Mouse (Mus musculus) G1E (cell line): ENCODE data around the gene Sbno2. TPM values are rescaled to one million over a fixed set of nuclear protein-coding genes. Genes with fewer than 3 reads are reported as not detected.

ENCODE experiments used
- ATAC-seq: 2 replicates; pipeline ENCODE4 v1.8.0; 2016; ENCODE audit warnings: mild to moderate bottlenecking; ENCODE audit not compliant: insufficient number of reproducible peaks, poor library complexity, low FRiP score, severe bottlenecking; ENCODE audit errors: extremely low read depth
- DNase-seq: peaks from one replicate; pipeline ENCODE4 v3.0.0; 2012; ENCODE audit warnings: low spot score
- H3K27me3 ChIP-seq: 2 replicates; pipeline ENCODE4 v1.6.1; 2012; ENCODE audit warnings: mild to moderate bottlenecking, low read length, inconsistent platforms; ENCODE audit not compliant: insufficient read depth
- H3K36me3 ChIP-seq: replicated peaks from 2 replicates; pipeline ENCODE3; 2012; ENCODE audit warnings: mild to moderate bottlenecking, inconsistent platforms
- H3K4me1 ChIP-seq: 2 replicates; pipeline ENCODE4 v1.6.1; 2012; ENCODE audit warnings: low read depth, low read length, inconsistent platforms, mixed read lengths; ENCODE audit not compliant: insufficient read depth
- H3K4me3 ChIP-seq: 2 replicates; pipeline ENCODE4 v1.5.1; 2012; ENCODE audit warnings: low read depth, mild to moderate bottlenecking, inconsistent platforms, low read length, moderate library complexity, mixed read lengths
- H3K9me3 ChIP-seq: replicated peaks from 2 replicates; pipeline ENCODE4 v1.6.1; 2012; ENCODE audit warnings: inconsistent platforms
- CTCF ChIP-seq: IDR thresholded peaks from 2 replicates; pipeline ENCODE4 v1.5.1; 2012; ENCODE audit warnings: low read depth, low read length, inconsistent platforms, mixed read lengths
- GATA1 ChIP-seq: IDR thresholded peaks from 2 replicates; pipeline ENCODE4 v1.6.1; 2012; ENCODE audit warnings: borderline replicate concordance, low read length, inconsistent platforms, mixed read lengths
- GATA2 ChIP-seq: IDR thresholded peaks from 2 replicates; pipeline ENCODE4 v1.6.1; 2012; ENCODE audit warnings: low read depth, low read length, inconsistent platforms, borderline replicate concordance
- POLR2AphosphoS5 ChIP-seq: IDR thresholded peaks from 2 replicates; pipeline ENCODE4 v1.6.1; 2012; ENCODE audit warnings: low read depth, low read length, inconsistent platforms; ENCODE audit not compliant: insufficient replicate concordance
- TAL1 ChIP-seq: conservative IDR thresholded peaks from 2 replicates; pipeline ENCODE4 v1.6.1; 2012; ENCODE audit warnings: low read depth, low read length, inconsistent platforms, mixed read lengths
- polyA plus RNA-seq: library from polyadenylated mRNA; stranded (reverse); fragments of >175 nt; gene quantifications from 2 replicates; pipeline ENCODE4 v1.2.3, GENCODE M21; 2012
- total RNA-seq, 2 experiments: library from RNA; stranded (forward) in 1 of 2; stranded (reverse) in 1 of 2; fragments of 200-1000 nt in 1 of 2; fragments of >200 nt in 1 of 2; fragmentation: Nextera tagmentation in 1 of 2; gene quantifications; 2 replicates each; pipeline ENCODE4 v1.2.3; 2014 to 2017

Gene Sbno2
- total and polyA plus RNA-seq, 3 experiments, result 18.1 to 37.4 (median 34.2) TPM

DNA sequence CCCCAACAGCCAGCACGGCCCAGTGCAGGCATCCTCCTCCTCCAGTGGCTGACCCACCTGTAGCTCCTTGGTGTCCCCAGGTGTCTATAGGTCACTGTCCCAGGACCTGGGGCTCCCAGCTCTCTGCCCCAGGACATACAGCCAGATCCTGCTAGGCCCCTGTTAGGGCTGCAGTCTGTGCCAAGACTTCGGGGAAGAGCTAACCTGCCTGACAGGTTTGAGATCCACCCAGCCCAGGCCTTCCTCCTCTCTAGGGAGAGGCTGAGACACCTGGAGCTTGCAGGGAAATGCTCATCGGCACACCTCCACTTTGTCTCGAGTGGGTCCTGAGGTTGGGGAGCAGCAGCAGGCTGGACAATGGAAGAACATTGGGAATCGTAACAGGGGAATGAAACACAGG lies 555 bp upstream of the Sbno2 start:
- TF ChIP-seq TAL1, result no peak
- no peak for TF ChIP-seq GATA1
- no peak for TF ChIP-seq GATA2
- no peak for TF ChIP-seq CTCF
- no peak for TF ChIP-seq POLR2AphosphoS5
- H3K27me3 ChIP-seq, result no peaks in the 10 kb centered on the region
- no peak overlapping the region for H3K4me3 ChIP-seq
- H3K9me3 ChIP-seq, result no peaks in the 10 kb centered on the region
- peaks cover 58% of the 10 kb centered on the region for H3K4me1 ChIP-seq
- peaks cover 1% of the 10 kb centered on the region for H3K36me3 ChIP-seq
- no peak for ATAC-seq
- no peak for DNase-seq

GRCm38 (mm10) chr10:80104181-80104580 lies 1.2 kb downstream of the Sbno2 start:
- H3K36me3 ChIP-seq, result peaks cover 18% of the 10 kb centered on the region

GRCm38 (mm10) chr10:80103032-80103431 lies 2.3 kb downstream of the Sbno2 start:
- Histone ChIP-seq H3K27me3 (no peaks in the 10 kb centered on the region), H3K4me1 (peaks cover 76% of the 10 kb centered on the region), H3K9me3 (no peaks in the 10 kb centered on the region), H3K4me3 (no peak overlapping the region), H3K36me3 (peaks cover 30% of the 10 kb centered on the region)
- ATAC-seq (no peak), DNase-seq (no peak)
- no peak for TF ChIP-seq TAL1
- no peak for TF ChIP-seq CTCF
- TF ChIP-seq GATA1, result no peak
- TF ChIP-seq GATA2, result no peak
- TF ChIP-seq POLR2AphosphoS5, result no peak

More at GRCm38 (mm10) chr10:80104181-80104580, 1.2 kb downstream of the Sbno2 start:
- no peak for DNase-seq
- no peak for TF ChIP-seq CTCF
- no peak for TF ChIP-seq TAL1
- TF ChIP-seq GATA2, result no peak
- no peak for TF ChIP-seq GATA1
- TF ChIP-seq POLR2AphosphoS5, result no peak
- H3K27me3 ChIP-seq, result no peaks in the 10 kb centered on the region
- no peaks in the 10 kb centered on the region for H3K9me3 ChIP-seq
- H3K4me3 ChIP-seq, result no peak overlapping the region
- ATAC-seq, result no peak
- peaks cover 65% of the 10 kb centered on the region for H3K4me1 ChIP-seq

GRCm38 (mm10) chr10:80102216-80102915 lies 3.0 kb downstream of the Sbno2 start:
- no peaks in the 10 kb centered on the region for H3K27me3 ChIP-seq
- TF ChIP-seq POLR2AphosphoS5 (no peak), GATA2 (no peak), TAL1 (no peak), GATA1 (no peak), CTCF (no peak)
- H3K4me1 ChIP-seq, result peaks cover 79% of the 10 kb centered on the region
- DNase-seq, result peak; percentile 70
- no peaks in the 10 kb centered on the region for H3K9me3 ChIP-seq
- peaks cover 34% of the 10 kb centered on the region for H3K36me3 ChIP-seq
- ATAC-seq, result peak; percentile 67; the same call in 1 of the 2 replicates
- H3K4me3 ChIP-seq, result peak overlapping the region; percentile 94

GRCm38 (mm10) chr10:80100982-80101381 lies 4.4 kb downstream of the Sbno2 start:
- TF ChIP-seq GATA1, result no peak
- no peak for TF ChIP-seq POLR2AphosphoS5
- no peak for TF ChIP-seq TAL1
- TF ChIP-seq GATA2, result no peak
- TF ChIP-seq CTCF, result no peak

GRCm38 (mm10) chr10:80098630-80099029 lies 6.7 kb downstream of the Sbno2 start:
- DNase-seq, result no peak
- no peak for TF ChIP-seq GATA2
- TF ChIP-seq POLR2AphosphoS5, result no peak
- no peak for TF ChIP-seq TAL1
- no peak for TF ChIP-seq CTCF
- no peak for TF ChIP-seq GATA1
- Histone ChIP-seq H3K36me3 (peaks cover 69% of the 10 kb centered on the region), H3K4me3 (no peak overlapping the region), H3K27me3 (no peaks in the 10 kb centered on the region), H3K4me1 (peaks cover 85% of the 10 kb centered on the region), H3K9me3 (no peaks in the 10 kb centered on the region)
- ATAC-seq, result no peak

More at GRCm38 (mm10) chr10:80100982-80101381, 4.4 kb downstream of the Sbno2 start:
- ATAC-seq (no peak), DNase-seq (no peak)
- peaks cover 46% of the 10 kb centered on the region for H3K36me3 ChIP-seq
- H3K4me1 ChIP-seq, result peaks cover 87% of the 10 kb centered on the region
- no peaks in the 10 kb centered on the region for H3K27me3 ChIP-seq
- H3K9me3 ChIP-seq, result no peaks in the 10 kb centered on the region
- H3K4me3 ChIP-seq, result peak overlapping the region; percentile 94; the same call in 1 of the 2 replicates

DNA sequence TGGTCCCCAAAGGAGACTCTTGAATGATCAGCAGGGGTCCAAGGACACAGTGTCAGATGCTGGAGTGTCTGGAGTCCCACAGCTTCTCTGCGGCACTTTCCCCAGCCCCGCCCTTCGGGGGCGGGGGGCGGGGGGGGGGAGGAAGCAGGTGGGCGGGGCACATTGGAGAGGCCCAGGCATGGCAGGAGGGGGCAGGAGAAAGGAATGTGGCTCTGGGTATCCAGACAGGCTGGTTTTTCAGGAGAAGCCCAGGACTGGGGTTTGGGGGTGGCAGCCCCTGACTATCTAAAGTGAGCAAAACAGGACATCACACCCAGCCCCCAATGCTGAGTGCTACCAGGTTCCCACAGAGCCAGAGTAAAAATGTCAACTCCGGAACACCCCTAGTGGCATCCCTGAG lies 8.1 kb downstream of the Sbno2 start:
- ATAC-seq (no peak), DNase-seq (no peak)
- H3K4me1 ChIP-seq, result peaks cover 87% of the 10 kb centered on the region
- H3K36me3 ChIP-seq, result peaks cover 82% of the 10 kb centered on the region
- TF ChIP-seq GATA1, result no peak
- no peak for TF ChIP-seq CTCF
- TF ChIP-seq GATA2, result no peak
- no peak for TF ChIP-seq TAL1
- no peak for TF ChIP-seq POLR2AphosphoS5
- H3K4me3 ChIP-seq, result peak overlapping the region; percentile 8; the same call in 1 of the 2 replicates
- no peaks in the 10 kb centered on the region for H3K9me3 ChIP-seq
- H3K27me3 ChIP-seq, result no peaks in the 10 kb centered on the region
